In genomic region chr3:123092913-123093639, GRCm38 (mm10) we compare ENCODE assay signal across 8 mouse cellular contexts. TPM values are rescaled to one million over a fixed set of nuclear protein-coding genes. Genes with fewer than 3 reads are reported as not detected.
DNase-seq lines count a peak whose midpoint lies in the region; ATAC-seq and TF ChIP-seq lines count a peak whose summit lies in the region.

No protein-coding gene starts in this region.

- H3K9me3 ChIP-seq in liver, postnatal 0 days (ENCODE audit: low read length) = no peaks in the 10 kb centered on the region

- no peak overlapping the region for H3K9ac ChIP-seq in liver, postnatal 0 days (replicated peaks)

- 53% methylated on average over 12 of the region's 12 CpGs for WGBS in liver, postnatal 0 days (ENCODE audit: insufficient replicate concordance)

- H3K4me2 ChIP-seq in liver, postnatal 0 days (ENCODE audit: low read depth, low read length) = peak overlapping the region; percentile 47

- TF ChIP-seq CTCF in liver, postnatal 0 days (IDR thresholded peaks at IDR 0.05; ENCODE audit: low read depth) = no peak

- H3K27me3 ChIP-seq in liver, postnatal 0 days (ENCODE audit: insufficient read depth, low read length) = no peaks in the 10 kb centered on the region

- DNase-seq in adrenal gland, postnatal 10 days = peak; percentile 52
- DNase-seq in adrenal gland, postnatal 4 days (ENCODE audit: low spot score in 2 of 2) = no peak
- DNase-seq in brain, adult 2 months (ENCODE audit: low read depth, low spot score) = peak; percentile 42
- peak; percentile 51 for DNase-seq in kidney, adult 11 months
- peak; percentile 33 for DNase-seq in liver, postnatal 0 days
- no peak for DNase-seq in frontal cortex, postnatal 25 days (ENCODE audit: low spot score in 2 of 2)
- no peak for DNase-seq in cerebellum, adult 18-20 months

- TF ChIP-seq EP300 in liver, postnatal 0 days (IDR thresholded peaks at IDR 0.05; ENCODE audit: low read depth) = no peak

- no peak; the same call in 1 of the 2 replicates for ATAC-seq in liver, postnatal 0 days
- no peak for ATAC-seq in erythroid progenitor cell, adult 5-6 weeks (replicated peaks; ENCODE audit: low FRiP score, poor library complexity, severe bottlenecking)

- H3K27ac ChIP-seq in liver, postnatal 0 days (ENCODE audit: low read depth) = no peak overlapping the region

- H3K4me3 ChIP-seq in liver, postnatal 0 days (ENCODE audit: low read depth, low read length) = no peak overlapping the region

- no peaks in the 10 kb centered on the region for H3K4me1 ChIP-seq in liver, postnatal 0 days (ENCODE audit: insufficient read depth)

- no peaks in the 10 kb centered on the region for H3K36me3 ChIP-seq in liver, postnatal 0 days (replicated peaks; ENCODE audit: insufficient read depth, low read length)

RNA-seq across cellular contexts. Expression of gene Myoz2, which starts 58.3 kb away (rescaled TPM):
- total RNA-seq in adrenal gland, postnatal 10 days (2021) = 10 to 100 TPM in 1 of 2 experiments, 1 to 10 TPM in 1; 9.8 to 66.2 TPM
- total RNA-seq in adrenal gland, postnatal 4 days (2021) = 10 to 100 TPM in 1 of 2 experiments, 1 to 10 TPM in 1; 6.6 to 19.0 TPM
- 0.18 and 4.4 TPM in 2 replicates for polyA plus RNA-seq in liver, postnatal 0 days (2015; fragmentation: Nextera tagmentation; extraction: Ambion mirVana)
- total RNA-seq in erythroid progenitor cell, adult 5-6 weeks (2015; ENCODE audit: low replicate concordance) = not detected in 2 replicates
- not detected in 2 replicates for total RNA-seq in erythroid progenitor cell, adult 5-6 weeks (2017; ENCODE audit: low replicate concordance)

Comparison
In these comparisons a context has a peak if more than half of its experiments do, and no peak if none do; other contexts are left out.
1. DNase-seq: peak in adrenal gland, postnatal 10 days (single experiment), brain, adult 2 months (single experiment), kidney, adult 11 months (single experiment) and liver, postnatal 0 days (single experiment); none in adrenal gland, postnatal 4 days (0 of 2), frontal cortex, postnatal 25 days (0 of 2) and cerebellum, adult 18-20 months (0 of 2).
2. RNA of gene Myoz2, which starts 58.3 kb away (total RNA-seq): 9.8 to 66.2 TPM in adrenal gland, postnatal 10 days and 6.6 to 19.0 TPM in adrenal gland, postnatal 4 days; not detected in erythroid progenitor cell, adult 5-6 weeks; every median in the first group is over 4 times any median in the second.